Mouse (Mus musculus) brain, embryonic 14.5 days (tissue): ENCODE measurements at regions not wholly inside any gene's neighbourhood (a gene's known extent, or its start where the extent isn't known, plus 50 kb on each side); places are given as distances from the start of the nearest gene placed in this dataset.

Experiments
- DNase-seq: peaks from one replicate; pipeline ENCODE4 v3.0.0-alpha.2; 2011; ENCODE audit warnings: low read depth
- CTCF ChIP-seq: fragments of 200-500 bp; IDR thresholded peaks from 2 replicates; pipeline ENCODE4 v1.5.1; 2012; ENCODE audit warnings: inconsistent platforms, mild to moderate bottlenecking, moderate library complexity, borderline replicate concordance; ENCODE audit not compliant: insufficient read depth, insufficient read length; ENCODE audit errors: extremely low read depth
- POLR2A ChIP-seq: fragments of 200-500 bp; IDR thresholded peaks from 2 replicates; pipeline ENCODE4 v1.6.1; 2012; ENCODE audit warnings: mild to moderate bottlenecking, inconsistent platforms, borderline replicate concordance; ENCODE audit not compliant: poor library complexity, insufficient read depth, insufficient read length, severe bottlenecking; ENCODE audit errors: extremely low read depth

DNA sequence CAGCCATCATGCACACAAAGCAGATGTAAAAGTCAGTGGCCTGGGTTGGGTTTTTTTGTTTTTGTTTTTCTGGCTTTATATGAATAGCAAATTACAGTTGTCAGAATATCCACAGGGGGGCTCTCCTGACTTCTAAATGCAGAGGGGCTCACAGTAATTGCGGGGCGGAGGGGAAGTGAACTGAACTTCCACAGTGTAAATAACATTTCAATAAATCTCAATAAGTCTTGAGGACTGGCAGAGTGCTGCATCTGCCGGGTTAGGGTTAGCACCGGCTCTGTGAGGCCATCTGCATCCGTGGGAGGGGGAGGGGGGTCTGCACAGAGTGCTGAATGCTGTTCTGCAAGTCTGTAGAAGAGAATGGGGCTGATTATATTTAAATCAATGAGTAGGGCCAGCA lies 50.3 kb upstream of the Arl4c start:
- TF ChIP-seq POLR2A (no peak), CTCF (peak; percentile 55; the same call in 1 of the 2 replicates)
- peak; percentile 91 for DNase-seq

DNA sequence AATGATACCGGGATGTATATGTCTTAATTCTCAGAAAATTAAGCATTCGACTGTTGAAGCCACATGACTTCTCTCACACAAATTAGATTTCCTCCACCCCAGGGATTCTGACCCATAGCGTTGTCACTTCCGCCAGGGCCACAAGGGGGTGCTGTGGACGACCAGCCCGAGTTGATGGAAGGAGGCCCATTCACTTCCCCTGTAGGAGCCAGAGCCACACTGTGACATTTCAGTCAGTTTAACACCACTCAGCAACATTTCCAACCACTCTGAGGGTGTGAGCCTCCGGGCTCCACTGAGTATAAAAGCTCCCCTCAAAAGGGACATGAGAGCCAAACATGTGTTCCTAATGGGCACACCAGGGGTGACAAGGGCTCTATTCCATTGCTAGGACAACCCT lies 54.6 kb upstream of the Arl4c start:
- DNase-seq: peak; percentile 71
- TF ChIP-seq POLR2A (no peak), CTCF (peak; percentile 75)

DNA sequence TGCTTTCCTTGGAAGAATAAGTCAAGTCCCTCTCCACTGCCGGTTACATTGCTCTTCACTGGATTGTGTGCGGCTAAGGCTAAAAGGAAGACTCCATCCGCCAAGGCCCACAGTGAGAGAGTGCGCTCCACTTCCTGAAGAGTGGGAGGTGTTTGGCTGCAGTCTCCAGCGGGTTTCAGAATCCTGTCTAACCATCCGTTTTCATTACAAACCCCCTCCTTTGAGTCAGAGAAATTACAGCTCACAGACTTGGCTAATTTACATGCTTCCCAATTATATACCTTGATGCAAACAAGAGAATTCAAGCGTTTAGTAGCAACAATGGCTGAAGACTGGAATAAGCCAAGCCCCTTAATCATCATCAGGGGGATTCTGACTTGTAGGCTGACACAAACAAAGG lies 55.1 kb upstream of the Arl4c start:
- no peak for TF ChIP-seq POLR2A
- no peak for TF ChIP-seq CTCF
- DNase-seq: peak; percentile 89

DNA sequence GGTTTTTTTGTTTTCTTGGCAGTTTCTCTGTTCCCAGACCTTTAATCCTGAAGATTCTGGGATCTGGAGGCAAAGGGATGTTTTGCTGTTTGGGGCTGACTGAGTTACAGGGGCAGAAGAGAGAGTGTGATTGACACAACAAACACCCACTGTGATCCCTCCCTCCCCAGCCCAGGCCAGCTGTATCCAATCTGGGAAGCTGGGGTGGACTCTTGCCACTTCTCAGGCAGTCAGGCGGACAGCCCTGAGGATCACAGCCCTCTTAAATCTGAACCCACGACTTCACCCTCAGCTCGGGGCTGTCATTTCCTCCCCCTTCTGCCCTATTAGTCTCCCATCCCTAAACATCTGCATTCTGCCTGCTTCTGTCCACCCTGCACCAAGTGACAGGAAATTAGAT lies 55.7 kb upstream of the Arl4c start:
- peak; percentile 72 for DNase-seq
- TF ChIP-seq POLR2A (no peak), CTCF (no peak)

DNA sequence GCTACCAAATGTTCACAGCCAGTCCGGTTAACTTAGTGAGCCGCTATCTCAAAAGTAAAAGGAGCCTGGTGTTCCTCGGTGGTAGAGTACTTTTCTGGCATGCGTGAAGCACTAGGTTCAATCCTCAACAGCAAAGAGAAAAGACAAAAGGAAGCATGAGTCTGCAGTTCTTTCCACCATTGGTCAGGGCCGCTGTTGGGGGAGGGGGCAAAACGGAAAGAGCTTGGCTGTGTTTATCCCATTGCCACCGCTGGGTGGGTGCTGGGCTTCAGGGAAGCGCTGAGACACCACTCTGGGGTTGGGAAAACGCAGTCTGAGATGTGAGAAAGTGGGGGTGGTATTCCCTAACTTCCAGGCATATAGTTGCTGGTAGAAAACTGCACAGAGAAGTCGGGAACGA lies 58.6 kb upstream of the Arl4c start:
- no peak for DNase-seq

DNA sequence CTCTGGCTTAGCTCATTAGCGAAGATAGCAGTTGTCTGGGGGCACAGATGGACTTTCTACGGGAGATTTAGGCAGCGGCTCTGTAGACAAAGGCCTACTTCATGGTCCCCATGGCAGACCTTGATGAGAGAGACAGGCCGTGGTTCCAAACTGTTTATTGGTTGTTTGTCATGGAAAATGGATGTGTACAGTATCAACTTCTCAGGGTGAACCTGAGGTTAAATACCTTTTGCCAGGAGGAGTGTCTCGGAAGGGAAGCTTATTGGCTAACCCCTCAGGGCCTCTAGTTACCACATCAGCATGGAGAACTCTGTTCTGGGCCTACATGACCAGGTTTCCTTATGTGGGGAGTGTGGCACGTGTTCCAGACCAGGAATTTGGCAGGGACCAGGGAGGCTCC lies 59.1 kb upstream of the Arl4c start:
- DNase-seq: no peak
- TF ChIP-seq CTCF (no peak), POLR2A (no peak)

More for the DNA sequence above, 58.6 kb upstream of the Arl4c start:
- TF ChIP-seq CTCF: no peak
- no peak for TF ChIP-seq POLR2A

DNA sequence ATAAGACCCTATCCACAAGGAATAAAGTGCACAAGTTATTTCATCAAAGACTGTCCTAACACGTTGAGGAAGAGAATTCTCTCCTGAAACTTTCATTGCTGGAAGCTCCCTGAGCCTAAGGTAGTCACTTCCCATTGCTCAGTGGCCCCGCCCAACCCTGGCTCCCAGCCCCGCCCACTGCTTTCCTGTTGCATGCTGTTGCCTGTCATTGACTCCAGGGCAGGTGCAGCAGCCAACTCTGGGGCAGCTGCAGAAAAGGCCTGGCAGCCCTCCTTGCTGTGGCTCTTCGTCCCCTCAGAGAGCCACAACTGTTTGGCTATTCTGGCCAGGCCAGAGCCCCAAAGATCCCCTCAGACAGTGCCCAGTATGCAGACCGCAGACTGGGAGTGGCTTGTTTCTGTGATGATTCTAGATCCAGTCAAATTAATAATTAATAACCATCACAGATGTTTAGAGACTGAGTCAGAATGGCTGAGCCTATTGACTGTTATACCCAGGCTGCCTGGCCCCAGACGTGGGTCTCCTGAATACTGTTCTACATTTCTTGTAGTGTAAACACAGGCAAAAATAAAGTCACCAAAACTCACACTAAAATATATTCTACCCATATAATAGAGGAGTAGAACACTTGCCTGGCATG lies 61.8 kb upstream of the Arl4c start:
- no peak for DNase-seq
- TF ChIP-seq CTCF (no peak), POLR2A (no peak)

DNA sequence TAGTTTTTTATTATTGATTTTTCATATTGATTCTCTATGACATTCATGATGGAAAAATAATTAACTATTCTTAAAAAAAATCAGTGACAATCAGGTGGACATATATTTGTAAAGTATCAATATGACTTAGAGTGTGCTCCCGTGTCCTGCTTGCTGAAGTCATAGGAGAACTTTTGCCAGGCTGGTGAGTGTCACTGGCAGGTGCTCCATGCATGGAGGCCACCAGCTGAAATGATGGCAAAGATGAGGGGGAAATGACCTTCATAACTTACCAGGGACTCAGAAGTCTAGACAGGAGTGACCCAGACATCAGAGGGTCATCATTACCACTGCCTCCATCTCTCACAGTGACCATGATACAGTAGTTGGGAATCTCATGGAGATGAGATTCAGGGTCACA lies 62.5 kb upstream of the Arl4c start:
- no peak for DNase-seq
- no peak for TF ChIP-seq POLR2A
- TF ChIP-seq CTCF: no peak

DNA sequence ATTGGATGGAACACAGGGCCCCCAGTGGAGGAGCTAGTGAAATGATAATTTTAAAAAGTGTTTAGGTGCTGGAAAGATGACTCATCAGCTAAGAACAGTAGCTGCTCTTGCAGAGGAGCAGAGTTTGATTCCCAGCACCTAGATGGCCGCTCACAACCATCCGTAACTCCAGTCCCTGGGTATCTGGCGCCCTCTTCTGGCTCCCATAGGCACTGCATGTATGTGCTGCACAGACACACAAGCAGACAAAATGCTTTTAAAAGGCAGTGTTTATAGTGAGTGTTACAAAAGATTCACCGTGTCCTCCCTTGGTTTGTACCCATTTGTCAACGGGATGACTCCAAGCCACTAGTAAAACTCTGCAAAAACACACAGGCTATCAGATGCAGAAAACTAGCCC lies 75.0 kb upstream of the Arl4c start:
- DNase-seq: no peak
- TF ChIP-seq POLR2A (no peak), CTCF (peak; percentile 37; the same call in 1 of the 2 replicates)

DNA sequence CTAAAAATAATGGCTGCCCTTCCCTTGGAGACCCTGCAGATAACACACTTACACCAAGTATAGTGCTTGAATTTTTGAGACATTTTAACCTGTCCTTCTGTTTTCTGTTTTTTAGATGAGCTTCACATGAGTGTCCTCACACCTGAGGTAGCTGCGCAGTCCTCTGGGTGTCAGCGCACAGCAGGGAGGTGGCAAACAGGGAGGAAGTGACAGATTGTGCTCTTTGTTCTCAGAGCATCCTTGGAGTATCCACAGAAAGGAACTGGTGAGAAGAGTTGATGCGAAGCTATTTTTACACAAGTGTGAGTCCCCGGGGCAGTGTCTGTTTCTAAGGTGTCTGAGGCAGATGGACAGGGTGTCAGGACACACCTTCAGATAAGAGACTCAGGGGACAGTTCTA lies 78.2 kb upstream of the Arl4c start:
- DNase-seq: no peak
- no peak for TF ChIP-seq POLR2A
- no peak for TF ChIP-seq CTCF

DNA sequence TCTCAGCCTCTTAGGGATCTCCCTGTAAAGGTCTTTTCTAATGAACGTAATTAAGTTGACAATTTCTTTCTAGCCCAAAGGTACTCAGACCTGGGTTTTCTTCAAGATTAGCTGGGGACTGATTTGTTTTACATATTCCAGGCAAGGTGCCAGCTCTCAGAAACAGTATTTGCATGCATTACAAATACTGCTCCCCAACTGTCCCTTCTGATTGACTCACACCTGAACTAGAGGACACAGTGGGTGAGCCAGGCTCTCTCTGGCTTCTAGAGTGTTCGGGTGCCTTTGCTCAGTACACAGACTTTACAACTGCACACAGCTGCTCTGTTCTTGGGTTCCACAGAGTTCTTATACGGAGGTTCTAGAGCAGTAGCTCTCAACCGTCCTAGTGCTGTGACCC lies 81.1 kb upstream of the Arl4c start:
- peak; percentile 62 for DNase-seq

DNA sequence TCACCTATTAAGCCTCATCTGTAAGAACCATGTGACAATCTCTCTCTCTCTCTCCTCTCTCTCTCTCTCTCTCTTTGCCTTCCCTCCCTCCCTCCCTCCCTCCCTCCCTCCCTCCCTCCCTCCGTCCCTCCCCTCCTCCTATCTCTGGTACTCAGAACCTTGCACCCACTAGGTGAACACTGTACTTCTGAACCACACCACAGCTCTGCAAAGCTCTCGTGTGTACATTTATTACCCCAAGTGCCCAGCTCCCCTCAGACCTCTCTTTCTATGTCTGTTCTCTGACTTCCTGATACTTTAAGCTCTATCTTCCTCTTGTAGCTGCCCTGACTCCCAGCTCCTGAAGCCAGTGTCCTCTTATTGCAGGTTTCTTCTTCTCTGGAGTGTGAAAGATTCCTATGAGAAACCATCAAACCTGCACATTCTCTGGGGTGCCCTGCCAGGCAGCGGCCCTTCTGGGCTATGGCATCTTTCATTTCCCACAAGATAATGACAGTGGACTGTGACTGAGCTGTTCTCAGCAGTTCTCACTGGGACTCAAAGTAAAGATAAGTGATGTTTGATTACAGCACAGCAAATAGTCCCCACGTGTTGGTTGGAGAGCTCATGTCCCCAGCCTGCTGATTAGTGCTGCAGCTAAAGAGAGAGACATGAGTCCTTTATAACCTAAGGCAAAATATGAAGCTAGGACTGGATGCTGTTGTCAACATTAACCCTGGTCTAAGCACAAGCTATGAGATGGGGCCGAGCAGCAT lies 83.0 kb upstream of the Arl4c start:
- no peak for DNase-seq
- TF ChIP-seq POLR2A (no peak), CTCF (no peak)

More for the DNA sequence above, 81.1 kb upstream of the Arl4c start:
- TF ChIP-seq CTCF: no peak

DNA sequence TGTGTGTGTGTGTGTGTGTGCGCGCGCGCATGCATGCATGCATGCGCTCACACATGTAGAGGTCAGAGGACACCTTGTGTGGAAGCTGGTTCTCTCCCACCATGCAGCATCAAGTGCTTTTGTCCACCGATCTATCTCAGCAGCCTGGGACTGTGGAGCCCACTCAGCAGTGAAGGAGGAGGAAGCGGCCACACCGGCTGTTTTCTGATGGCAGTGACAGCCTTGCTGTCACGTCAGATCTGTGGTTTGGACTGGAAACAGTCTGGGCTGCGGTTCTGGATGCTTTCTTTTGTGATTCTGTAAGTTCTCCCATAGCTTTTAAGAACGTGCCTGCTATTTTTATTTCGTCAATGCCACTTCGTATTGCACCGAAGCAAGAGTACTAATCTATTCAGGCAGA lies 84.0 kb upstream of the Arl4c start:
- no peak for DNase-seq
- TF ChIP-seq POLR2A (no peak), CTCF (no peak)

DNA sequence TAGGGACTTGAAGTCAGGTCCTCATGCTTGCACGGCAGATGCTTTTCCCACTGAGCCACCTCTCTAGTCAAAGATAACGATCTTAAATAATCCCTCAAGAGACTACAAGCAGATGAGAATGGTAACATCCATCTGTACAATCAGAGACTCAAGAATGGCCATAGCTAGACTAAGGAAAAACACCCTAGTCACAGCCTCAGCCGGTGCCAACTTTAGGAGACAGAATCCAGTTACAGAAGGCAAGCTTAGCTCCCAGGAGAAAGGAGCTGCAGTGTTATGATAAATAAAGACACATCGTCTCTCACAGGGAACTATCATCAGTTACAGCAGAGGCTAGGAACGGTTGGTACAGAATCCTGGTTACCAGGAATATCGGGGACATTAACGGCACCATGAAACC lies 88.7 kb upstream of the Arl4c start:
- no peak for DNase-seq
- TF ChIP-seq POLR2A (no peak), CTCF (no peak)

DNA sequence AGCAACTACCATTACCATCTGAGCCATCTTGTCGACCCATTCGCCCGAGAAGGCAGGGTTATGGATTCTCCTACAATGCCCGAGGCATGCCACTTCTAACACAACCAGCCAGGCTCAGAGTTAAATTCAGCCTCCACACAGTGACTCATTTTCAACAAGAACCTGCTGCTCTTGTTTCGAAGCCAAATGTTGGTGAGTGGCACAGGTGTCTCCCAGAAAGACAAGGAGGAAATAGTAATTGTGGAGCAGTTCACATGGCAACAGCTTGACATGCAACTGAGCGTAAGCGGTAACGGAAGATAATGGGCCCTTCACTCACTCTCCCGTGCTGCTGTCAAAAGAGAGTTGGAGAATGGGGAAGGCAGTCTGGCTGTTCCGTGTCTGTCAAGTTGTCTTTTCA lies 92.9 kb upstream of the Arl4c start:
- DNase-seq: peak; percentile 81
- TF ChIP-seq CTCF (no peak), POLR2A (no peak)

DNA sequence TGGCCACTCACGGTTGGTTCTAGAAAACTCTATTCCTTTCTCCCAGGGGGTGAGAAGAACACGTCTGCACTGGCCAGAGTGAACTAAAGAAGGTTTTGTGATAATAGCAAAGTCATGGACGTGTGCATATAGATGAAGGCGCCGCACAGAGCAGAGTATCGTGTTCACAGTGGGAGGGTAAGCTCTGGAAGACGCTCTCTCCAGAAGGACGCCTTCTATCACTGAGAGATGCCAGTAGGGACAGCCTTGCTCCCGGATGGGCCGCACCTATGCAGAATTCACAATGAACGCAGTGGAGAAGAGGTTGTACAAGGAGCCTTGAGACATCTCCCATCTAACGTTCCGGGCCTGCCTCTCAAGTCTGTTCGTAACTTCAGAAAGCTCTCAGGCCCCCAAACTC lies 96.5 kb upstream of the Arl4c start:
- TF ChIP-seq CTCF (no peak), POLR2A (no peak)
- no peak for DNase-seq
